ENCODE assay signal across 8 mouse cellular contexts in the genomic region with DNA sequence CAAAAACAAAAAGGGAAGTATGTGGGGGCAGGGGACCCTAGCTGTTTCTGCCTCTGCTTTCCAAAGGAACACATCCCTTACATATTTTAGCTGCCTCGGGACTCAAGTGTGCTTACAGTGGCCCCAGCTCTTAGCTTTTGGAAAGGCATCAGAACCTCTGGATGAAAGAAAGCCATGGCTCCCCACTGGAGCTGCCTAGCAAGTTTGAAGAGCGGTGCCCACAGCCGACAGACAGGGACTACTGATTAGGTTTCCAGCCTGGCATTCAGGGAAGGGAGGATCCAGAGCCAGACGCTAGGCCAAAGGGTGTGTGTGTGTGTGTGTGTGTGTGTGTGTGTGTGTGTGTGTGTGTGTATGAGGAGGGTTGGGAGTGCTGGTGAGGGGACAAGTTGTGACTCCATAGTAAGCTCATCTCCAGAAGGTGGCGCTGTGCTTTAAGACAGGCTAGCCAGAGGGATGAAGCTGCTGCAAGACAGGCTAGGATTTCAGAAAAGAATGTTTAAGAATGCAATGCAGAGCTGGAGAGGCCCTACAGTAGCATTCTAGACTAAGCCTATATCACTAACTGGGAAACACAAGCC.
DNase-seq lines count a peak whose midpoint lies in the region; ATAC-seq lines count a peak whose summit lies in the region.

No protein-coding gene starts in this region.

- no peaks in the 10 kb centered on the region for H3K9me3 ChIP-seq in intestine, embryonic 15.5 days

- DNase-seq in adrenal gland, adult 8-10 months, result peak; percentile 46
- DNase-seq in gastrocnemius, adult 8-10 months (ENCODE audit: low spot score in 2 of 2), result peak; percentile 26 to 43
- peak; percentile 28 to 90 for DNase-seq in left cerebral cortex, adult 9 months (ENCODE audit: low spot score in 2 of 2)
- DNase-seq in mesoderm, embryonic 11.5 days (ENCODE audit: low read depth, low spot score), result peak; percentile 90
- peak; percentile 94 for DNase-seq in right cerebral cortex, postnatal 4 days

- H3K4me2 ChIP-seq in intestine, embryonic 15.5 days (replicated peaks), result no peak overlapping the region

- no peaks in the 10 kb centered on the region for H3K36me3 ChIP-seq in intestine, embryonic 15.5 days

- no peaks in the 10 kb centered on the region for H3K27me3 ChIP-seq in intestine, embryonic 15.5 days (replicated peaks)

- H3K4me1 ChIP-seq in intestine, embryonic 15.5 days (replicated peaks), result peaks cover 6% of the 10 kb centered on the region; the same call in 1 of the 2 replicates

- ATAC-seq in common myeloid progenitor, adult 5-6 weeks (replicated peaks; ENCODE audit: low read depth, poor library complexity, severe bottlenecking), result peak; percentile 35
- ATAC-seq in intestine, embryonic 15.5 days, result peak; percentile 88
- ATAC-seq in erythroid progenitor cell, adult 5-6 weeks (replicated peaks; ENCODE audit: low FRiP score, poor library complexity, severe bottlenecking), result no peak

- H3K9ac ChIP-seq in intestine, embryonic 15.5 days, result no peak overlapping the region

- no peak overlapping the region for H3K27ac ChIP-seq in intestine, embryonic 15.5 days

- no peak overlapping the region for H3K4me3 ChIP-seq in intestine, embryonic 15.5 days (replicated peaks)

- 25% methylated on average over 5 of the region's 5 CpGs for WGBS in intestine, embryonic 15.5 days

Comparison
In these comparisons a context has a peak if more than half of its experiments do, and no peak if none do; other contexts are left out.
1. DNase-seq: peak in every context shown above with its lines; median percentile 94 in right cerebral cortex, postnatal 4 days; 90 in mesoderm, embryonic 11.5 days; 59 in left cerebral cortex, adult 9 months; 46 in adrenal gland, adult 8-10 months; 34 in gastrocnemius, adult 8-10 months.